Mouse (Mus musculus): ENCODE measurements at regions not wholly inside any gene's neighbourhood (a gene's known extent, or its start where the extent isn't known, plus 50 kb on each side); places are given as distances from the start of the nearest gene placed in this dataset.
A peak's percentile ranks its signal among the peaks of the same experiment; 100 is the strongest.

GRCm38 (mm10) chr2:148622216-148622615 is 50.2 kb upstream of the Nxt1 start:
- peak; percentile 85 for DNase-seq (ENCODE audit: inconsistent ontology term)

DNA sequence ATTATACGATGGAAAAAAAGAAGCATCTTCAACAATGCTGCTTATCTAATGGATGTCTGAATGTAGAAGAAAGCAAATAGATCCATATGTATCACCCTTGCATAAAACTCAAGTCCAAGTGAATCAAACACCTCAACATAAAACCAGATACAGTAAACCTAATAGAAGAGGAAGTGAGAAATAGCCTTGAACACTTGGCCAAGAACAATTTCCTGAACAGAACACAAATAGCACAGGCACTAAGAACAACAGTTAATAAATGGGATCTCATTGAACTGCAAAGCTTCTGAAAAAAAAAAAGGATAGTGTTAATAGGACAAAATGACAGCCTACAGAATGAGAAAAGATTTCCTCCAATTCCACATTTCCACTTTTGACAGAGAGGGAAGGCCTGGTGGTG is 60.5 kb upstream of the Nxt1 start:
- no peak for DNase-seq (ENCODE audit: inconsistent ontology term)

GRCm38 (mm10) chr2:148605425-148605930 is 66.9 kb upstream of the Nxt1 start:
- no peak for DNase-seq (ENCODE audit: inconsistent ontology term)

GRCm38 (mm10) chr2:148603951-148604350 is 68.5 kb upstream of the Nxt1 start:
- DNase-seq (ENCODE audit: inconsistent ontology term): no peak

- no peak for DNase-seq (ENCODE audit: inconsistent ontology term)
These were observed 69.1 kb upstream of the Nxt1 start for GRCm38 (mm10) chr2:148603315-148603714.

GRCm38 (mm10) chr2:148599498-148599897 is 72.9 kb upstream of the Nxt1 start:
- DNase-seq (ENCODE audit: inconsistent ontology term): peak; percentile 70

DNA sequence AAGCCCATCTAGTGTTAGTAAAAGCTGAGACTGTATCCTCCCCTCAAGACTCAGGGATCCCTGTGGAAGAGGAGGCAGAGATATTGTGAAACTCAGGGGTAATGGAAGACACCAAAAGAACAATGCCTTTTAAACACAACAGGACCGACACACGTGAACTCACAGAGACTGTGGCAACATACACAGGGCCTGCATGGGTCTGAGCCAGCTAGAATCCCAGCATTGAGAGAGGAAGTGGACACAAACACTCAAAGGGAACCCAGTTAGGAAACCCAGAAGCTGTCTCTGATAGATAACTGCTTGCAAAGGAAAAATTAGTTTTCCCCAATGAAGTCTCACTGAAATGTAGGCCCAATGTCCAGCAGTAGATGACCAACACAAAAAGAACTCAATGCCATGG is 75.4 kb upstream of the Nxt1 start:
- DNase-seq (ENCODE audit: inconsistent ontology term): no peak

GRCm38 (mm10) chr2:148585721-148586335 is 86.6 kb upstream of the Nxt1 start:
- no peak for DNase-seq (ENCODE audit: inconsistent ontology term)

GRCm38 (mm10) chr2:148582208-148582607 is 90.2 kb upstream of the Nxt1 start:
- peak; percentile 82 for DNase-seq (ENCODE audit: inconsistent ontology term)

DNA sequence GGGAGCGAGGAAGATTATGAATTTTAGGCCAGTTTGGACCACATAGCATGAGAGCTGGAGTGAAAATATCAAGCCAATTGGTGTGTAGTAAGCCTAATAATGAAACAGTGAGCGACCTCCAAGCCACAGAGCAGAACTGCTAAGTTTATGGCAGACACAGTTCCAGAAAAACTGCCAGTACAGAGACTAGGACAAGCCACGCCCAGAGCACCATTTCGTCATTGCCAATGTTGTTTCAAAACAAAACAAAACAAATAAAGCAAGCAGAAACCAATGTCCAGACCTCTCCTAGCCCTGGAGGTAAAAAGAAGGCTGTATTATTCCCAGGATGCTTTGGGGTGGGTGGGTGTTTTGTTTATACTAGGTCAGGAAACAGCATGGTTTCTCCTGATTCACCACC is 90.7 kb upstream of the Nxt1 start:
- DNase-seq (ENCODE audit: inconsistent ontology term): no peak

GRCm38 (mm10) chr2:148580286-148580966 is 92.0 kb upstream of the Nxt1 start:
- DNase-seq (ENCODE audit: inconsistent ontology term): peak; percentile 40

- DNase-seq (ENCODE audit: inconsistent ontology term): no peak
These were observed 92.8 kb upstream of the Nxt1 start for GRCm38 (mm10) chr2:148579564-148579963.

- DNase-seq (ENCODE audit: inconsistent ontology term): no peak
These were observed 93.4 kb upstream of the Nxt1 start for GRCm38 (mm10) chr2:148579027-148579426.

GRCm38 (mm10) chr2:148578176-148578575 is 94.2 kb upstream of the Nxt1 start:
- no peak for DNase-seq (ENCODE audit: inconsistent ontology term)

DNA sequence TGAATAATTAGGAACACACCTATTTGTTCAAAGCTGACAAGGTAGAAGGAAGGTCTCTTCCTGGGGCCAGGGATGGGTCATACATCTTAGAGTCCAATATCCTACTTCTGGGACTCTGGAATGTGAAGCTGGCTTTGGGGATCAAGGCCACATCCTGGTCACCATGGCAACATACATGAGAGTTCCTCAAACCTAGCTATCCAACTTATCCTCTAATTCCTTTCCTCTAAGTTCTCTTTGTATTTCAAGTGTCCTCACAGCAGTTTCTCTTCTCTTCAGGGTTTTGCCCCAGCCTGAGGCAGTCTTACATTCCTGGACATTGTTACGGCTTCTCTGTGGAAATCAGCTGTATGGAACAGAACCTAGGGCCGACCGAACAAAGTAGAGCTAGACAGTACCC is 97.0 kb upstream of the Nxt1 start:
- no peak for DNase-seq (ENCODE audit: inconsistent ontology term)

- no peak for DNase-seq (ENCODE audit: inconsistent ontology term)
These were observed 100.2 kb upstream of the Nxt1 start for GRCm38 (mm10) chr2:148572165-148572564.

DNA sequence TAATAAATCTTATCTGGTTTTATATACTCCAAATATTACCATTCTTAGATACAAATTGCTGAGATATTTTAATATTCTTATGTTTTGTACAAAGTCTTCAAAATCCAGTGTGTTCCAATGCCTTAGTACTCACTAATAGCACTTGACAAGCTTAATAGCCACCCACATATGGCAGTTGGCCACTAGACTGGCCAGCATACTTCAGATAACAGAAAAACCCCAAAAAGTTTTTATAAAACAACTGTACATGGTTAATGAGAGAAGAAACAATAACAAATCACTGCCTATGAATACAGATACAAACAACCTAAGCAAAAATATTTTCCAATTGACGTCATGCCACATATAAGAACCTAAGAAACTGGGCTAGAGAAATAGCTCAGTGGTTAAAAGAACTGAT is 100.8 kb upstream of the Nxt1 start:
- DNase-seq (ENCODE audit: inconsistent ontology term): peak; percentile 58

DNA sequence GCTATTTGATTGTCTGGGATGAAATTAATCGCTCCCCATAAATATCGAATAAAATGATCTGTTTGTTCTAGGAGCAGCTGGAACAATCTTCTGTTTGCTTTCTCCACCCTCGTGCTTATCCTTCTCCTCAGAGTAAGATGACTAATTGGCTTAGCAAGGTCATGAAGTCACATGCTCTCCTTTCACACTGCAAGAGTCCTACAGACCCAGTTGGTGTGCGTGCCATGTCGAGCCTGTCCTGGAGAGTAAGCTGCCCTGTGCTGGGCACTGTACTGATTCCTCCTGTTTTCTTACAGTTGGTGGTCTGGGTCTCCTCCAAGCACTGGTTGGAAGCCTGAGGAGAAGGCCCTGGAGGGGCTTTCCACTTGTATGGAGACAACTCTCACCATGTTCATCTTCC is 101.4 kb upstream of the Nxt1 start:
- DNase-seq (ENCODE audit: inconsistent ontology term): peak; percentile 36

GRCm38 (mm10) chr2:148567930-148568481 is 104.4 kb upstream of the Nxt1 start:
- DNase-seq (ENCODE audit: inconsistent ontology term): peak; percentile 62

DNA sequence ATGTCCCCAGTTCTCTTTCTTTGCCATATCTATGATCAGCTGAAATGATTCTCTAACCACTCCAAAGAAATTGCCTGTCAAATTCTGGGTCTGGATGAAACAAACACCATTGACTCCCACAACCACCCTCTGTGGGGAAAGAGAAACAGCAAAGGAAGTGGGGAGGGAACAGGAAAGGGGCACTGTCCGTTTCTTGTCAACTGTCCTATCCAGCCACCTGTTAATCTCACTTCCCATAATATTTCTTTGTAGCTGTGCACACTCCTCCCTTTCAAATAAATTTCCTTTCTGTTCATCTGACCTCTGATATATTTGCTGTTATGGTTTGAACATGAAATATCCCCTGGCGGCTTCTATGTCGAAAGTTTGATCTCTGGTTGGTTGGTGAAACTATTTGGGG is 109.0 kb upstream of the Nxt1 start:
- DNase-seq (ENCODE audit: inconsistent ontology term): no peak

- no peak for DNase-seq (ENCODE audit: inconsistent ontology term)
These were observed 110.4 kb upstream of the Nxt1 start for GRCm38 (mm10) chr2:148562041-148562440.

GRCm38 (mm10) chr2:148560013-148560773 is 112.2 kb upstream of the Nxt1 start:
- DNase-seq (ENCODE audit: inconsistent ontology term): no peak

Data from Muller cell, postnatal 12 days (primary cell).